Mouse (Mus musculus) erythroblast, embryonic 14.5 days (primary cell): ENCODE measurements around the gene Tnn.

Source experiments
- GATA1 ChIP-seq: IDR thresholded peaks from 2 replicates; pipeline ENCODE4 v1.6.1; 2012; ENCODE audit warnings: low read length, inconsistent platforms, mixed read lengths
- TAL1 ChIP-seq: IDR thresholded peaks from 3 replicates; pipeline ENCODE4 v1.6.1; 2012; ENCODE audit warnings: low read length, inconsistent platforms, mixed read lengths

GRCm38 (mm10) chr1:160105426-160105825 lies 48.0 kb downstream of the Tnn start:
- TF ChIP-seq TAL1 (no peak), GATA1 (no peak)
